Mouse (Mus musculus) myocyte (in vitro differentiated cells): ENCODE data around the gene Ripk1. TPM values are rescaled to one million over a fixed set of nuclear protein-coding genes. Genes with fewer than 3 reads are reported as not detected.

Source experiments
- H3K27me3 ChIP-seq: one replicate; pipeline ENCODE4 v1.6.1; 2011; ENCODE audit not compliant: control insufficient read depth, insufficient read depth, insufficient read length
- H3K36me3 ChIP-seq: one replicate; pipeline ENCODE4 v1.6.1; 2011; ENCODE audit not compliant: control insufficient read depth, insufficient read depth
- H3K4me2 ChIP-seq: one replicate; pipeline ENCODE4 v1.6.1; 2011; ENCODE audit warnings: low read depth, control low read depth
- H3K4me3 ChIP-seq: one replicate; pipeline ENCODE4 v1.5.1; 2011; ENCODE audit warnings: mild to moderate bottlenecking, control low read depth, moderate library complexity
- H3K79me2 ChIP-seq: one replicate; pipeline ENCODE4 v1.6.1; 2011; ENCODE audit not compliant: control insufficient read depth, insufficient read depth
- H3ac ChIP-seq: one replicate; pipeline ENCODE4 v1.6.1; 2011; ENCODE audit not compliant: control insufficient read depth, insufficient read length
- CEBPB ChIP-seq: IDR thresholded peaks from 2 replicates; pipeline ENCODE4 v1.6.1; 2011; ENCODE audit warnings: mild to moderate bottlenecking, moderate library complexity; ENCODE audit not compliant: poor library complexity, insufficient read depth, severe bottlenecking
- E2F4 ChIP-seq: IDR thresholded peaks from one replicate; pipeline ENCODE4 v1.6.1; 2011; ENCODE audit warnings: mild to moderate bottlenecking, control low read depth, moderate library complexity; ENCODE audit not compliant: insufficient read depth
- MAX ChIP-seq: IDR thresholded peaks from one replicate; pipeline ENCODE4 v1.6.1; 2011; ENCODE audit warnings: low read depth, mild to moderate bottlenecking, control low read depth
- MYOD1 ChIP-seq, 3 experiments: IDR thresholded peaks; one replicate each; pipeline ENCODE4 v1.6.1; 2011; ENCODE audit warnings: control low read depth in 2 of 3, low read depth in 2 of 3, mild to moderate bottlenecking in 2 of 3, moderate library complexity in 1 of 3; ENCODE audit not compliant: insufficient read length in 2 of 3, control insufficient read depth in 1 of 3
- MYOG ChIP-seq, 3 experiments: IDR thresholded peaks; one replicate each; pipeline ENCODE4 v1.6.1; 2011; ENCODE audit warnings: control low read depth in 2 of 3, low read depth in 2 of 3, mild to moderate bottlenecking in 2 of 3; ENCODE audit not compliant: insufficient read length in 2 of 3, control insufficient read depth in 1 of 3, insufficient read depth in 1 of 3
- POLR2A ChIP-seq: IDR thresholded peaks from one replicate; pipeline ENCODE4 v1.6.1; 2011; ENCODE audit warnings: low read depth, mild to moderate bottlenecking, control low read depth, moderate library complexity; ENCODE audit not compliant: insufficient read length
- POLR2AphosphoS2 ChIP-seq: IDR thresholded peaks from one replicate; pipeline ENCODE4 v1.6.1; 2011; ENCODE audit warnings: low read depth, control low read depth; ENCODE audit not compliant: insufficient read length
- REST ChIP-seq: IDR thresholded peaks from one replicate; pipeline ENCODE4 v1.6.1; 2011; ENCODE audit warnings: mild to moderate bottlenecking, control low read depth, moderate library complexity; ENCODE audit not compliant: insufficient read depth, insufficient read length
- SRF ChIP-seq: IDR thresholded peaks from one replicate; pipeline ENCODE4 v1.6.1; 2011; ENCODE audit warnings: low read depth; ENCODE audit not compliant: control insufficient read depth, insufficient read length
- TCF12 ChIP-seq: IDR thresholded peaks from one replicate; pipeline ENCODE4 v1.6.1; 2011; ENCODE audit warnings: mild to moderate bottlenecking, control low read depth; ENCODE audit not compliant: poor library complexity, insufficient read depth, severe bottlenecking
- TCF3 ChIP-seq: IDR thresholded peaks from one replicate; pipeline ENCODE4 v1.6.1; 2011; ENCODE audit warnings: low read depth, control low read depth; ENCODE audit not compliant: insufficient read length
- USF1 ChIP-seq: IDR thresholded peaks from one replicate; pipeline ENCODE4 v1.6.1; 2011; ENCODE audit warnings: low read depth, mild to moderate bottlenecking, control low read depth, moderate library complexity
- polyA plus RNA-seq: library from polyadenylated mRNA; unstranded; fragments of >200 nt; fragmentation: generic; extraction: Trizol; gene quantifications from one replicate; pipeline ENCODE4 v1.2.1, GENCODE M21; 2012; ENCODE audit warnings: missing spikeins

Gene Ripk1
- polyA plus RNA-seq, 1 experiment, result 6.5 TPM

DNA sequence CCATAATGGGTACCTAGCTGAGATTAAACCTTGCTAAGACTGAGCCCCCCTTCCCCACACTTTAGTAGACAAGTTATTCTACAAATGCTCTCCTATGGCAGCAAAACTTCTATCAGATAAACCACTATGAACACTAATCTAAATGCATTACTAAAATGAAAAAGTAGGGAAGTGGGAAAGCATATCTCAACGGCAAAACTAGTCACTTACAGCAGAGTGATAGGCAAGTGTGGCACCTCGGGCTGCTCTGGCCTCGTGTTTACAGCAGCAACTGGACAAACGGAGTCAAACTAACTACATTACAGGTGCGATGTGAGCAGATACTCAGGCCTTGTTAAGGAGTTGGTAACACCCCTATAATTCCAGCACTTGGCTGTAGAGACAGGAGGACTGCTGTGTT, 12.5 kb upstream of the Ripk1 start:
- TF ChIP-seq TCF3 (no peak), REST (no peak), CEBPB (no peak), E2F4 (no peak), SRF (no peak), MAX (no peak), MYOG (IDR thresholded peaks at IDR 0.05; ENCODE audit: control insufficient read depth in 1 of 3, insufficient read depth in 1 of 3, insufficient read length in 2 of 3, low read depth in 2 of 3) (no peak), USF1 (no peak), POLR2AphosphoS2 (no peak), MYOD1 (IDR thresholded peaks at IDR 0.05; ENCODE audit: control insufficient read depth in 1 of 3, insufficient read length in 2 of 3, low read depth in 2 of 3) (no peak), POLR2A (no peak), TCF12 (no peak)
- H3K4me3 ChIP-seq, result no peak overlapping the region

DNA sequence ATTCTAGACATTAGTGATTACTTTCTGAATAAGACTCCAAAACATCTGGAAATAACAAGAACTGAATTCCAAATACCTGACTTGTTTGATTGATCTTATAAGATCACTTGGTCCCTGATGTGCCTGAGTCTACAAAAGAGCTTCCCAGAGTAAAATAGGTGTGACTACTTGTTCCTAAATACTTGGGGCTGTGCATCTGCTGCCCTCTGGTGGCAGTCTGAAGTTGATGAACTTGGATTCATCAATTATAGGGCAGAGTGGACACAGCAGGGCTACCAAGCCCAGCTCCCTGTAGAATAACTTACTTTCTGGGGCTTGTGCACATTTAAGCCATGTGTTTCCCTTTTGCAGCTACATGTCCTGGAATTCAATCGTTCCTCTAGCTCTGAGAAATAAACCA, 7.0 kb upstream of the Ripk1 start:
- TF ChIP-seq CEBPB (no peak), TCF12 (no peak), POLR2A (no peak), SRF (no peak), TCF3 (no peak), MAX (no peak), MYOD1 (IDR thresholded peaks at IDR 0.05; ENCODE audit: control insufficient read depth in 1 of 3, insufficient read length in 2 of 3, low read depth in 2 of 3) (no peak), POLR2AphosphoS2 (no peak), MYOG (IDR thresholded peaks at IDR 0.05; ENCODE audit: control insufficient read depth in 1 of 3, insufficient read depth in 1 of 3, insufficient read length in 2 of 3, low read depth in 2 of 3) (no peak), REST (no peak), E2F4 (no peak), USF1 (no peak)
- Histone ChIP-seq H3K4me3 (no peak overlapping the region), H3ac (no peak overlapping the region), H3K27me3 (no peaks in the 10 kb centered on the region), H3K79me2 (no peaks in the 10 kb centered on the region), H3K36me3 (no peaks in the 10 kb centered on the region), H3K4me2 (no peak overlapping the region)

More for the DNA sequence above, 12.5 kb upstream of the Ripk1 start:
- no peak overlapping the region for H3K4me2 ChIP-seq
- no peaks in the 10 kb centered on the region for H3K79me2 ChIP-seq
- H3K36me3 ChIP-seq, result peaks cover 26% of the 10 kb centered on the region
- H3ac ChIP-seq, result no peak overlapping the region
- no peaks in the 10 kb centered on the region for H3K27me3 ChIP-seq

GRCm38 (mm10) chr13:34003058-34003457, 895 bp downstream of the Ripk1 start:
- peak overlapping the region; percentile 80 for H3ac ChIP-seq
- TF ChIP-seq TCF3 (no peak), MYOG (IDR thresholded peaks at IDR 0.05; ENCODE audit: control insufficient read depth in 1 of 3, insufficient read depth in 1 of 3, insufficient read length in 2 of 3, low read depth in 2 of 3) (no peak), TCF12 (no peak), USF1 (no peak), MAX (no peak)

DNA sequence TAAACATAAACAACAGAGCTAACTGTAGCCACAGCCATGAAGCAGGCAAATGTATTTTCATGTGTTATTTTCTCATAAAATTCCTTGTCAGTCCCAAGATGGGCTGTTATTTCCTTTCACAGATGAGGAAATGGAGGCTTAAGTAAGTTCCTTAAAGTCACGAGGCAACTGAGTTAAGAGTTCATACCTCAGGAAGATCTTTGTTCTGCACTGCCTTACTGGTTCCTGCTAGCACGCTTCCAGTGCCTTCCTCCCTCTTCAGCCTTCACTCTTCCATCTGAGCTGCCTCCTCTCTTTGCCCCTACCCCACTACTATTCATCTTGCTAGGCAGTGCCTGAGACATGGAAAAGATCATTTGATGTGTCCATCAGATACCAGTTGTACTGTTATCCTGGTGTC, 5.1 kb downstream of the Ripk1 start:
- H3ac ChIP-seq, result no peak overlapping the region

More at GRCm38 (mm10) chr13:34003058-34003457, 895 bp downstream of the Ripk1 start:
- H3K79me2 ChIP-seq, result peaks cover 49% of the 10 kb centered on the region
- peak overlapping the region; percentile 98 for H3K4me2 ChIP-seq
- H3K36me3 ChIP-seq, result no peaks in the 10 kb centered on the region
- peak overlapping the region; percentile 63 for H3K4me3 ChIP-seq
- no peaks in the 10 kb centered on the region for H3K27me3 ChIP-seq

GRCm38 (mm10) chr13:34016927-34017569, 14.9 kb downstream of the Ripk1 start:
- H3K27me3 ChIP-seq, result no peaks in the 10 kb centered on the region
- H3K4me3 ChIP-seq, result no peak overlapping the region
- TF ChIP-seq MYOG (IDR thresholded peaks at IDR 0.05; ENCODE audit: control insufficient read depth in 1 of 3, insufficient read depth in 1 of 3, insufficient read length in 2 of 3, low read depth in 2 of 3) (no peak), TCF12 (no peak), E2F4 (no peak), MYOD1 (IDR thresholded peaks at IDR 0.05; ENCODE audit: control insufficient read depth in 1 of 3, insufficient read length in 2 of 3, low read depth in 2 of 3) (no peak), SRF (no peak), USF1 (no peak), TCF3 (no peak), POLR2AphosphoS2 (no peak), POLR2A (no peak), REST (no peak), CEBPB (no peak), MAX (no peak)
- H3K4me2 ChIP-seq, result no peak overlapping the region
- no peak overlapping the region for H3ac ChIP-seq
- peaks cover 81% of the 10 kb centered on the region for H3K36me3 ChIP-seq
- no peaks in the 10 kb centered on the region for H3K79me2 ChIP-seq

More for the DNA sequence above, 5.1 kb downstream of the Ripk1 start:
- H3K27me3 ChIP-seq, result no peaks in the 10 kb centered on the region
- H3K4me2 ChIP-seq, result no peak overlapping the region
- peaks cover 49% of the 10 kb centered on the region for H3K79me2 ChIP-seq
- TF ChIP-seq SRF, result no peak
- no peak for TF ChIP-seq E2F4
- TF ChIP-seq TCF3, result no peak
- TF ChIP-seq MAX, result no peak
- TF ChIP-seq MYOG (IDR thresholded peaks at IDR 0.05; ENCODE audit: control insufficient read depth in 1 of 3, insufficient read depth in 1 of 3, insufficient read length in 2 of 3, low read depth in 2 of 3), result no peak
- TF ChIP-seq POLR2A, result no peak
- TF ChIP-seq CEBPB, result no peak
- no peak for TF ChIP-seq TCF12
- no peak for TF ChIP-seq REST
- no peak for TF ChIP-seq USF1
- TF ChIP-seq POLR2AphosphoS2, result no peak
- no peak for TF ChIP-seq MYOD1 (IDR thresholded peaks at IDR 0.05; ENCODE audit: control insufficient read depth in 1 of 3, insufficient read length in 2 of 3, low read depth in 2 of 3)
- H3K4me3 ChIP-seq, result no peak overlapping the region
- peaks cover 6% of the 10 kb centered on the region for H3K36me3 ChIP-seq
